Mouse (Mus musculus) hindbrain, embryonic 11.5 days (tissue): ENCODE measurements around the gene Ror1. TPM values are rescaled to one million over a fixed set of nuclear protein-coding genes. Genes with fewer than 3 reads are reported as not detected.

Source experiments
- ATAC-seq: fragments of 200-750 bp; cut with Nextera tagmentation; 2 replicates; pipeline ENCODE4 v1.8.0; 2017; ENCODE audit warnings: mild to moderate bottlenecking, moderate TSS enrichment, moderate library complexity; ENCODE audit not compliant: low FRiP score
- DNase-seq: peaks from one replicate; pipeline ENCODE4 v3.0.0-alpha.2; 2015; ENCODE audit warnings: low spot score
- H3K27ac ChIP-seq: fragments of 300-500 bp; sonication (generic); 2 replicates; pipeline ENCODE4 v1.5.1; 2014; ENCODE audit warnings: mild to moderate bottlenecking, low read depth, low read length
- H3K27me3 ChIP-seq: fragments of 300-500 bp; sonication (generic); 2 replicates; pipeline ENCODE4 v1.6.1; 2014; ENCODE audit warnings: mild to moderate bottlenecking, low read length, moderate library complexity, mixed read lengths; ENCODE audit not compliant: control insufficient read depth, insufficient read depth
- H3K36me3 ChIP-seq: fragments of 300-500 bp; sonication (generic); 2 replicates; pipeline ENCODE4 v1.6.1; 2014; ENCODE audit warnings: mild to moderate bottlenecking, low read length, moderate library complexity, mixed read lengths; ENCODE audit not compliant: control insufficient read depth, insufficient read depth
- H3K4me1 ChIP-seq: fragments of 300-500 bp; sonication (generic); replicated peaks from 2 replicates; pipeline ENCODE4 v1.6.1; 2014; ENCODE audit warnings: low read length, mixed read lengths; ENCODE audit not compliant: control insufficient read depth, insufficient read depth
- H3K4me2 ChIP-seq: fragments of 300-500 bp; sonication (generic); replicated peaks from 2 replicates; pipeline ENCODE4 v1.6.1; 2014; ENCODE audit warnings: mild to moderate bottlenecking, low read depth, low read length
- H3K4me3 ChIP-seq: fragments of 300-500 bp; sonication (generic); 2 replicates; pipeline ENCODE4 v1.5.1; 2014; ENCODE audit warnings: low read depth, low read length
- H3K9ac ChIP-seq: fragments of 300-500 bp; sonication (generic); 2 replicates; pipeline ENCODE4 v1.6.1; 2014; ENCODE audit warnings: low read depth, low read length
- H3K9me3 ChIP-seq: fragments of 300-500 bp; sonication (generic); 2 replicates; pipeline ENCODE4 v1.6.1; 2016; ENCODE audit warnings: low read length; ENCODE audit not compliant: control insufficient read depth
- WGBS: fragments of 180-500 bp; shearing (Covaris S2); extraction: QIAGEN DNeasy Blood & Tissue Kit; methylation state at CpG from one replicate; pipeline ENCODE4 v1.1.7; 2014; 5-methylcytosine and 5-hydroxymethylcytosine counted together
- polyA plus RNA-seq: library from polyadenylated mRNA; unstranded; fragments of >200 nt; fragmentation: Nextera tagmentation; extraction: Ambion mirVana; gene quantifications from 2 replicates; pipeline ENCODE4 v1.2.1, GENCODE M21; 2014

The Ror1 gene
- polyA plus RNA-seq, 1 experiment from 2014 or later = 5.7 TPM

GRCm38 (mm10) chr4:100252050-100252449, 156.5 kb downstream of the Ror1 start:
- no peak overlapping the region for H3K27ac ChIP-seq
- no peak overlapping the region for H3K4me2 ChIP-seq
- H3K9me3 ChIP-seq = no peaks in the 10 kb centered on the region
- H3K36me3 ChIP-seq = no peaks in the 10 kb centered on the region
- no peak overlapping the region for H3K9ac ChIP-seq
- DNase-seq (no peak), ATAC-seq (no peak)
- no peaks in the 10 kb centered on the region for H3K4me1 ChIP-seq
- no peaks in the 10 kb centered on the region for H3K27me3 ChIP-seq
- no peak overlapping the region for H3K4me3 ChIP-seq
- 68% methylated on average over 1 of the region's 1 CpGs for WGBS

- ATAC-seq (no peak), DNase-seq (no peak)
- Histone ChIP-seq H3K4me1 (no peaks in the 10 kb centered on the region), H3K27me3 (no peaks in the 10 kb centered on the region), H3K27ac (no peak overlapping the region), H3K36me3 (no peaks in the 10 kb centered on the region), H3K9me3 (no peaks in the 10 kb centered on the region), H3K9ac (no peak overlapping the region), H3K4me3 (no peak overlapping the region), H3K4me2 (no peak overlapping the region)
- 72% methylated on average over 10 of the region's 10 CpGs for WGBS
Measured at GRCm38 (mm10) chr4:100252646-100253045, 157.1 kb downstream of the Ror1 start.

GRCm38 (mm10) chr4:100253401-100253800, 157.8 kb downstream of the Ror1 start:
- Histone ChIP-seq H3K9ac (no peak overlapping the region), H3K27ac (no peak overlapping the region), H3K9me3 (no peaks in the 10 kb centered on the region), H3K27me3 (no peaks in the 10 kb centered on the region), H3K4me1 (no peaks in the 10 kb centered on the region), H3K4me3 (no peak overlapping the region), H3K36me3 (no peaks in the 10 kb centered on the region), H3K4me2 (no peak overlapping the region)
- no peak for DNase-seq
- ATAC-seq = no peak
- 68% methylated on average over 9 of the region's 9 CpGs for WGBS

GRCm38 (mm10) chr4:100253831-100254230, 158.2 kb downstream of the Ror1 start:
- H3K9me3 ChIP-seq = no peaks in the 10 kb centered on the region
- 49% methylated on average over 7 of the region's 7 CpGs for WGBS
- no peaks in the 10 kb centered on the region for H3K36me3 ChIP-seq
- no peak overlapping the region for H3K4me3 ChIP-seq
- DNase-seq = no peak
- no peaks in the 10 kb centered on the region for H3K4me1 ChIP-seq
- no peak overlapping the region for H3K27ac ChIP-seq
- H3K4me2 ChIP-seq = no peak overlapping the region
- ATAC-seq = no peak
- H3K27me3 ChIP-seq = no peaks in the 10 kb centered on the region
- H3K9ac ChIP-seq = no peak overlapping the region

GRCm38 (mm10) chr4:100258462-100258861, 162.9 kb downstream of the Ror1 start:
- no peaks in the 10 kb centered on the region for H3K4me1 ChIP-seq
- H3K4me3 ChIP-seq = no peak overlapping the region
- ATAC-seq (no peak), DNase-seq (no peak)
- H3K9ac ChIP-seq = no peak overlapping the region
- no peaks in the 10 kb centered on the region for H3K9me3 ChIP-seq
- no peaks in the 10 kb centered on the region for H3K27me3 ChIP-seq
- WGBS = 85% methylated on average over 5 of the region's 5 CpGs
- no peak overlapping the region for H3K4me2 ChIP-seq
- no peaks in the 10 kb centered on the region for H3K36me3 ChIP-seq
- no peak overlapping the region for H3K27ac ChIP-seq

- WGBS = 88% methylated on average over 1 of the region's 1 CpGs
- no peak for ATAC-seq
- H3K9me3 ChIP-seq = no peaks in the 10 kb centered on the region
Measured at GRCm38 (mm10) chr4:100263917-100264316, 168.3 kb downstream of the Ror1 start.

GRCm38 (mm10) chr4:100271059-100271735, 175.6 kb downstream of the Ror1 start:
- Histone ChIP-seq H3K9ac (no peak overlapping the region), H3K27ac (no peak overlapping the region), H3K9me3 (no peaks in the 10 kb centered on the region), H3K4me2 (no peak overlapping the region), H3K4me1 (no peaks in the 10 kb centered on the region), H3K36me3 (no peaks in the 10 kb centered on the region), H3K27me3 (no peaks in the 10 kb centered on the region), H3K4me3 (no peak overlapping the region)
- WGBS = 87% methylated on average over 10 of the region's 10 CpGs
- ATAC-seq (no peak), DNase-seq (no peak)

More at GRCm38 (mm10) chr4:100263917-100264316, 168.3 kb downstream of the Ror1 start:
- no peak for DNase-seq
- Histone ChIP-seq H3K4me1 (no peaks in the 10 kb centered on the region), H3K4me3 (no peak overlapping the region), H3K9ac (no peak overlapping the region), H3K27ac (no peak overlapping the region), H3K27me3 (no peaks in the 10 kb centered on the region), H3K4me2 (no peak overlapping the region), H3K36me3 (no peaks in the 10 kb centered on the region)

- no peak overlapping the region for H3K9ac ChIP-seq
- H3K4me1 ChIP-seq = no peaks in the 10 kb centered on the region
- no peak overlapping the region for H3K27ac ChIP-seq
- DNase-seq = no peak
- H3K4me3 ChIP-seq = no peak overlapping the region
- H3K27me3 ChIP-seq = no peaks in the 10 kb centered on the region
- H3K9me3 ChIP-seq = no peaks in the 10 kb centered on the region
- 78% methylated on average over 6 of the region's 6 CpGs for WGBS
- no peaks in the 10 kb centered on the region for H3K36me3 ChIP-seq
- no peak for ATAC-seq
- no peak overlapping the region for H3K4me2 ChIP-seq
Measured at GRCm38 (mm10) chr4:100271736-100272127, 176.1 kb downstream of the Ror1 start.

- ATAC-seq = no peak
- 91% methylated on average over 3 of the region's 3 CpGs for WGBS
- no peak overlapping the region for H3K4me3 ChIP-seq
Measured at GRCm38 (mm10) chr4:100273356-100273755, 177.8 kb downstream of the Ror1 start.

More at GRCm38 (mm10) chr4:100273356-100273755, 177.8 kb downstream of the Ror1 start:
- H3K36me3 ChIP-seq = no peaks in the 10 kb centered on the region
- no peaks in the 10 kb centered on the region for H3K27me3 ChIP-seq
- H3K4me1 ChIP-seq = no peaks in the 10 kb centered on the region
- no peaks in the 10 kb centered on the region for H3K9me3 ChIP-seq
- H3K9ac ChIP-seq = no peak overlapping the region
- H3K4me2 ChIP-seq = no peak overlapping the region
- no peak for DNase-seq
- no peak overlapping the region for H3K27ac ChIP-seq
